Mouse (Mus musculus): ENCODE results near the gene Sesn3.
"Not testable (repeated sequence)": the region's sequence is repeated elsewhere in the genome, so short reads cannot be mapped to it uniquely, and the experiment has no call there.

Gene Sesn3

GRCm38 (mm10) chr9:14280696-14281095 is 5.8 kb downstream of the Sesn3 start:
- no peak for DNase-seq (ENCODE audit: low read depth, low spot score)

GRCm38 (mm10) chr9:14285036-14285435 is 10.2 kb downstream of the Sesn3 start:
- DNase-seq (ENCODE audit: low read depth, low spot score), result no peak

- DNase-seq (ENCODE audit: low read depth, low spot score), result no peak
Observed at GRCm38 (mm10) chr9:14287234-14287633, 12.4 kb downstream of the Sesn3 start.

GRCm38 (mm10) chr9:14288500-14288899 is 13.6 kb downstream of the Sesn3 start:
- no peak for DNase-seq (ENCODE audit: low read depth, low spot score)

- DNase-seq (ENCODE audit: low read depth, low spot score), result no peak
Observed at GRCm38 (mm10) chr9:14293866-14294265, 19.0 kb downstream of the Sesn3 start.

GRCm38 (mm10) chr9:14295680-14296440 is 21.0 kb downstream of the Sesn3 start:
- DNase-seq (ENCODE audit: low read depth, low spot score), result no peak

GRCm38 (mm10) chr9:14297204-14297603 is 22.3 kb downstream of the Sesn3 start:
- no peak for DNase-seq (ENCODE audit: low read depth, low spot score)

- no peak for DNase-seq (ENCODE audit: low read depth, low spot score)
Observed at GRCm38 (mm10) chr9:14299819-14300218, 25.0 kb downstream of the Sesn3 start.

- DNase-seq (ENCODE audit: low read depth, low spot score), result no peak
Observed at GRCm38 (mm10) chr9:14300795-14301194, 25.9 kb downstream of the Sesn3 start.

GRCm38 (mm10) chr9:14304262-14304968 is 29.5 kb downstream of the Sesn3 start:
- DNase-seq (ENCODE audit: low read depth, low spot score), result no peak

- DNase-seq (ENCODE audit: low read depth, low spot score), result no peak
Observed at GRCm38 (mm10) chr9:14307341-14307740, 32.5 kb downstream of the Sesn3 start.

- DNase-seq (ENCODE audit: low read depth, low spot score), result no peak
Observed at GRCm38 (mm10) chr9:14313968-14314367, 39.1 kb downstream of the Sesn3 start.

- no peak for DNase-seq (ENCODE audit: low read depth, low spot score)
Observed at GRCm38 (mm10) chr9:14314477-14314876, 39.6 kb downstream of the Sesn3 start.

GRCm38 (mm10) chr9:14316618-14317017 is 41.8 kb downstream of the Sesn3 start:
- DNase-seq (ENCODE audit: low read depth, low spot score), result no peak

- DNase-seq (ENCODE audit: low read depth, low spot score), result no peak
Observed at GRCm38 (mm10) chr9:14335829-14336228, 61.0 kb downstream of the Sesn3 start.

GRCm38 (mm10) chr9:14336901-14337300 is 62.0 kb downstream of the Sesn3 start:
- no peak for DNase-seq (ENCODE audit: low read depth, low spot score)

- DNase-seq (ENCODE audit: low read depth, low spot score), result no peak
Observed at GRCm38 (mm10) chr9:14338701-14339100, 63.8 kb downstream of the Sesn3 start.

GRCm38 (mm10) chr9:14342041-14342668 is 67.3 kb downstream of the Sesn3 start:
- no peak for DNase-seq (ENCODE audit: low read depth, low spot score)

GRCm38 (mm10) chr9:14345866-14346265 is 71.0 kb downstream of the Sesn3 start:
- not testable (repeated sequence) for DNase-seq (ENCODE audit: low read depth, low spot score)

- peak; percentile 53 for DNase-seq (ENCODE audit: low read depth, low spot score)
Observed at GRCm38 (mm10) chr9:14348416-14348815, 73.5 kb downstream of the Sesn3 start.

- no peak for DNase-seq (ENCODE audit: low read depth, low spot score)
Observed at GRCm38 (mm10) chr9:14349380-14349779, 74.5 kb downstream of the Sesn3 start.

GRCm38 (mm10) chr9:14350787-14351186 is 75.9 kb downstream of the Sesn3 start:
- no peak for DNase-seq (ENCODE audit: low read depth, low spot score)

- DNase-seq (ENCODE audit: low read depth, low spot score), result no peak
Observed at GRCm38 (mm10) chr9:14352337-14352736, 77.5 kb downstream of the Sesn3 start.
